Mouse (Mus musculus) hematopoietic multipotent progenitor cell, adult 10-12 weeks (in vitro differentiated cells): ENCODE data around the gene Fbxw17. TPM values are rescaled to one million over a fixed set of nuclear protein-coding genes. Genes with fewer than 3 reads are reported as not detected.

ENCODE experiments used
- polyA plus RNA-seq: library from polyadenylated mRNA; stranded (reverse); fragments of >175 nt; gene quantifications from 2 replicates; pipeline ENCODE4 v1.2.3, GENCODE M21; 2012; ENCODE audit warnings: low replicate concordance

Gene Fbxw17
- polyA plus RNA-seq: 1.9 and 2.7 TPM in 2 replicates

DNA sequence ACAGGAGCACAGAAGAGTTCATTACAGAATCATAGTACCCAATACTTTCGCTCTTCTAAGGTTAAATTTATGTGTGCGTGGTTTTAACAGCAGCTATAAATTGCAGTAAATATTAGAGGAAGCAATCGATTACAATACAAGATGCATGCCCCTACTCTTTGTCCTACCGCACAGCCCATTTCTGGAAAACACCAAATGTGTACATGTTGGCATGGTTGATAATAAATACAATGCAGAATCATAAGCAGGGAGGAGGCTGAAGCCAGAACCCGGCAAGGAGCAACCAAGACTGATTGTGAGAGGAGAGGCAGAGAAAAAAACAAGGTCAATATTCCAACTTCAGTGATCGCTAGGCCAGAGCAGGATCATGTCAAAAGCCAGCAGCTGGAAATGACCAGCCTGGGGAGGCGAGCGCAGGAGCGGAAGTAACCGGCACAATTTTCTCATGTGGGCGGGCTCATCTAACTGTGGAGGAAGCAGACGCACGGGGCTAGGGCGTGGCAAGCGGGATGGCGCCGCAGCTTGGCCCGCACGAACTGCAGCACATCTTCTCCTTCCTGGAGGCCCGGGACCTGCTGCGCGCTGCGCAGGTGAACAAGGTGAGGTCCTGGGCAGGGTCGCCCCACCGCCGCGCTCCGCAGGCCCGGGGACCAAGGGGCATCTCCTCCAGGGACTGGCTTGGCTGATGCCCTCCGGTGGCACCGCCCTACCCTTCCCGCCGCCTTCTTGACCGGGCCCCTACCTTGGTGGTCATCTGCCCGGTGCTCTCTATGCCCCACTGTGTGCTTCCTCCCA lies at the start of gene Fbxw17:
TSS of gene Fbxw17 (plus strand) at position 476 of the 795 bp plus-strand sequence.

DNA sequence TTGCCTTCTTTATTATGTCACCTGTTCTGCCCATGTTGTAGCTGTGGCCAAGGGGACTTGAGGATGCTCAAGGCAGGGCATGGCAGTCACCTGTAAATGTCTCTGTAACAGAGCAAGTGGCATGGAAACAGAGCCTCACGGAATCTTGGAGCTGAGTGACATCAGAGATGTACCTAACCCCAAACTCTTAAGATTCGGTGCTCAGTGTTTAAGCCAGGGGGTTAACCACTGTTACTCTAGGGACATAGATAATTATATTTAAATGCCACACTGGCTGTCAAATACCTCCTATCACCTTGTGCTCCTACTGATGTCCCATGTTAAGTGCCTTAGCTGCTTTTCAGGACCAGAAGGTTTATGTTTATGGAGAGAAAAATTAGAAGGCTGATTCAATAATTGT lies 26.1 kb downstream of the Fbxw17 start, which contains the start of gene Gm47429:
TSS of gene Gm47429 (minus strand) at position 101 of the 400 bp plus-strand sequence.

DNA sequence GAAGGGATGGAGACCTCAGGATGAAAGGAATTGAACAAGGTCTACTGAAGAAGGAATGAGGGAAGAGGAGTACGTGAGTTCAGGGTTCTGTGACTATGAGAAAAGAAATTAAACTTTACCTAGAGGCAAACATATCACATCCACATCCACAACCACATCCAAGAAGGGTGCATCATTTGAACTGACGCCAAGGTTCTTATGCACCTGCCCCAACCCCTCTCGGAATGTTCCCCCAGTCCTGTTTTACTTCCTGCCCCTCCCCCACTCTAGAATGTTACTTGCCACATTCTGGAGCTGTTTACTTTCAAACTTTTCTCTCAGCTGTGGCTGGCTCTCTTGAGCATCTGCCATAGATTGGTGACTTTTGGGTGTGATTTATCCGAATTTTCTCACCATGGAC lies 49.3 kb downstream of the Fbxw17 start, which contains the start of gene Nutm2:
TSS of gene Nutm2 (plus strand) at position 301 of the 400 bp plus-strand sequence.

Other genes with a start within 250 kb of the Fbxw17 start
- gene Gm906, start 167.6 kb upstream of the Fbxw17 start, polyA plus RNA-seq: not detected in 2 replicates
- not detected in 2 replicates for gene Gm47429, start 26.0 kb downstream of the Fbxw17 start, polyA plus RNA-seq
- not detected in 2 replicates for gene Nutm2, start 49.4 kb downstream of the Fbxw17 start, polyA plus RNA-seq
- gene Gm904, start 225.4 kb downstream of the Fbxw17 start, polyA plus RNA-seq: not detected in 2 replicates